10 mouse cellular contexts compared by ENCODE assay signal in the genomic region with DNA sequence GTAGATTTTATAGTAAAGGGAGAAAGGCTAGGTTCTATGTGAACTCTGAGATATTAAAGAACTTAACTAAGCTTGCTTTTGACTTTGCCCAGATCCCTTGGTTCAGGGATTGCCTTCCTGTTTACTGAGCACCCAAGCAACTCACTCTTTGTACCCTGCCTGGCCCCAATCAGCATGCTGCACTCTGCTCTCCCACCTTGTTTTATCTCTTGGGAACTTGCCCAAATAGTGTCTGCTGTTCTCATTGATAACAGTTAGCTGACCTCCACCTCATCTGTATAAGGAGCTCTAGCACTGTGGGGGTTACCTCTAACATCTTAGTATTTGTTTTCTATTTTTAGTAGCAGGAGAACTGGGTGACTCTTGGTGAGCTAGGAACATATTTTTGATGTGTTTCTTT. TPM values are rescaled to one million over a fixed set of nuclear protein-coding genes. Genes with fewer than 3 reads are reported as not detected.
DNase-seq lines count a peak whose midpoint lies in the region; ATAC-seq and TF ChIP-seq lines count a peak whose summit lies in the region.
"Had no signal": no experiment of that assay in that cellular context is flagged by ENCODE, and none has a peak within 500 bp of the region (broad histone marks: within the 10 kb centered on the region; RNA-seq: fewer than 3 reads in every experiment).

No protein-coding gene starts in this region.

- H3K9ac ChIP-seq in heart, embryonic 11.5 days (ENCODE audit: low read depth, low read length): no peak overlapping the region
- no peak overlapping the region for H3K9ac ChIP-seq in intestine, postnatal 0 days (ENCODE audit: low read depth, low read length)

- ATAC-seq in heart, embryonic 11.5 days (replicated peaks; ENCODE audit: insufficient number of reproducible peaks, low FRiP score, low TSS enrichment): peak; percentile 91
- peak; percentile 62 for ATAC-seq in intestine, postnatal 0 days
- ATAC-seq: forebrain, embryonic 14.5 days had no signal

- peak overlapping the region; percentile 85 for H3K27ac ChIP-seq in heart, embryonic 11.5 days (ENCODE audit: low read depth, low read length)
- H3K27ac ChIP-seq in bone marrow, adult 2 months (ENCODE audit: control insufficient read depth, insufficient read depth, low read depth, low read length, poor library complexity): peak overlapping the region; percentile 66; the same call in 1 of the 2 replicates
- peak overlapping the region; percentile 68 for H3K27ac ChIP-seq in intestine, postnatal 0 days (ENCODE audit: low read depth, low read length)

- no peak for TF ChIP-seq CTCF in bone marrow, adult 2 months (IDR thresholded peaks at IDR 0.05; ENCODE audit: control insufficient read depth, insufficient read depth, low read length)
- no peak for TF ChIP-seq CTCF in intestine, postnatal 0 days (IDR thresholded peaks at IDR 0.05; ENCODE audit: low read depth)

- TF ChIP-seq POLR2A in bone marrow, adult 2 months (IDR thresholded peaks at IDR 0.05; ENCODE audit: borderline replicate concordance, control insufficient read depth, low read depth, low read length): no peak

- H3K4me3 ChIP-seq in heart, embryonic 11.5 days (ENCODE audit: low read depth, low read length): no peak overlapping the region
- no peak overlapping the region for H3K4me3 ChIP-seq in bone marrow, adult 2 months (replicated peaks; ENCODE audit: control insufficient read depth, low read depth, low read length)
- H3K4me3 ChIP-seq in intestine, postnatal 0 days (ENCODE audit: low read depth, low read length): no peak overlapping the region

- peak overlapping the region; percentile 45 for H3K4me2 ChIP-seq in heart, embryonic 11.5 days
- H3K4me2 ChIP-seq in intestine, postnatal 0 days (replicated peaks; ENCODE audit: low read depth): peak overlapping the region; percentile 32; the same call in 1 of the 2 replicates

- intact Hi-C loops in heart, postnatal 36 days (cut with DNase I): no loop called here

- H3K9me3 ChIP-seq in heart, embryonic 11.5 days (replicated peaks; ENCODE audit: control insufficient read depth, low read length): no peaks in the 10 kb centered on the region
- H3K9me3 ChIP-seq in intestine, postnatal 0 days (ENCODE audit: control insufficient read depth): no peaks in the 10 kb centered on the region

- peaks cover 69% of the 10 kb centered on the region for H3K4me1 ChIP-seq in heart, embryonic 11.5 days (ENCODE audit: control insufficient read depth, insufficient read depth, low read length)
- no peaks in the 10 kb centered on the region; the same call in 1 of the 2 replicates for H3K4me1 ChIP-seq in bone marrow, adult 2 months (ENCODE audit: control insufficient read depth, insufficient read depth, low read length)
- H3K4me1 ChIP-seq in intestine, postnatal 0 days (replicated peaks; ENCODE audit: control insufficient read depth, insufficient read depth, low read length): peaks cover 18% of the 10 kb centered on the region

- H3K36me3 ChIP-seq in heart, embryonic 11.5 days (ENCODE audit: control insufficient read depth, insufficient read depth, low read length): peaks cover 6% of the 10 kb centered on the region; the same call in 1 of the 2 replicates
- H3K36me3 ChIP-seq in intestine, postnatal 0 days (ENCODE audit: control insufficient read depth, insufficient read depth): peaks cover 16% of the 10 kb centered on the region; the same call in 1 of the 2 replicates

- DNase-seq in heart, postnatal 36 days: no peak
- peak; percentile 33 for DNase-seq in skeletal muscle tissue, adult 2 months (ENCODE audit: low read depth, low spot score)
- no peak for DNase-seq in right cerebral cortex, adult 18-20 months
- no peak for DNase-seq in adrenal gland, postnatal 10 days
- DNase-seq in urinary bladder, postnatal 4 days (ENCODE audit: low spot score in 2 of 2): no peak
- DNase-seq: cerebellum, postnatal 25 days had no signal

- no peaks in the 10 kb centered on the region for H3K27me3 ChIP-seq in heart, embryonic 11.5 days (ENCODE audit: control insufficient read depth, insufficient read depth, low read length)
- no peaks in the 10 kb centered on the region for H3K27me3 ChIP-seq in intestine, postnatal 0 days (replicated peaks; ENCODE audit: control insufficient read depth, insufficient read depth, low read length)

RNA-seq across cellular contexts. Expression of gene Pum1, which starts 52.0 kb away (rescaled TPM):
- 64.8 and 68.3 TPM in 2 replicates for polyA plus RNA-seq in heart, embryonic 11.5 days (2014; fragmentation: Nextera tagmentation; extraction: Ambion mirVana)
- total RNA-seq in heart, postnatal 36 days (2021): 10 to 100 TPM; 55.5 to 62.1 TPM
- polyA plus RNA-seq in bone marrow, adult 2 months (2011; ENCODE audit: insufficient read depth, insufficient read length, low replicate concordance, missing spikeins): 18.8 and 42.8 TPM in 2 replicates
- 23.9 and 25.3 TPM in 2 replicates for polyA plus RNA-seq in intestine, postnatal 0 days (2015; fragmentation: Nextera tagmentation; extraction: Ambion mirVana)
- 10 to 100 TPM; 68.9 to 81.9 TPM for total RNA-seq in adrenal gland, postnatal 10 days (2021)
